Mouse (Mus musculus): Measurements from ENCODE around the gene Sh3bgrl. TPM values are rescaled to one million over a fixed set of nuclear protein-coding genes. Genes with fewer than 3 reads are reported as not detected.

The Sh3bgrl gene
- polyA plus RNA-seq, 1 experiment from 2014 or later: 88.5 TPM

DNA sequence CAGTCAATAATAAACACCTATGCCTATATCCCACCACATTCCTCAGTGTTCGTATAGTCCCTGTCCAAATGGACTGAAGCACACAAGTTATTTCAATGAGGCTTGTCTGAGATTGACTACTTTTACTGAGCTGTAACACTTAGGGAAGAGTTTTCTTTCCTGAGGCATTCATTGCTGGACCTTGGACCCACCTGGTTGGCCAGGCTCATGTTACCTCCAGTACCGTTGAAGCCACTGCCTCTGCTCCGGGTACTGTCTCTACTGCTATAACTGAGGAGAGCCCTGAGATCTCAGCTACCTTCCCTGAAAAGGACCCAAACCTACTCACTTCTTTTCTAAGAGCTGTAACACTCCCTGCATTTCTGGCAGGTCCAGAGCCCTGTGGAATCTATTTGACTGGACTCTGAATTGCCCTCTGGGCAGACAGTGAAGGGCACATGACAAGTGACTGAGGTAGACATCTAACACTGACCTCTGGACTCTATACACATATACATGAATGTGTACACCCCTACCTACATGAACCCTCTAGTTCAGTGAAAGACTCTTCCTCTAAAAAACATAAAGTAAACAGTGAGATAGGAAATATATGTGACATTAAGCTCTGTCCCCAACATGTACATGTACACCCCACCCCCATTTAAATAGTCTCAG is 140.3 kb downstream of the Sh3bgrl start:
- Histone ChIP-seq H3K4me1 (ENCODE audit: control insufficient read depth, insufficient read depth, low read length) (no peaks in the 10 kb centered on the region), H3K9ac (ENCODE audit: low read depth, low read length) (no peak overlapping the region), H3K36me3 (ENCODE audit: control insufficient read depth, insufficient read depth, low read length) (no peaks in the 10 kb centered on the region), H3K27ac (replicated peaks; ENCODE audit: low read depth, low read length) (no peak overlapping the region), H3K4me2 (ENCODE audit: low read depth, low read length) (no peak overlapping the region), H3K9me3 (ENCODE audit: control insufficient read depth, low read length) (no peaks in the 10 kb centered on the region), H3K27me3 (replicated peaks; ENCODE audit: control insufficient read depth, insufficient read depth, low read length) (no peaks in the 10 kb centered on the region), H3K4me3 (ENCODE audit: low read depth, low read length) (no peak overlapping the region)
- DNase-seq (ENCODE audit: low spot score): no peak
- no peak for ATAC-seq (ENCODE audit: low read depth)
- 83% methylated on average over 3 of the region's 3 CpGs for WGBS

DNA sequence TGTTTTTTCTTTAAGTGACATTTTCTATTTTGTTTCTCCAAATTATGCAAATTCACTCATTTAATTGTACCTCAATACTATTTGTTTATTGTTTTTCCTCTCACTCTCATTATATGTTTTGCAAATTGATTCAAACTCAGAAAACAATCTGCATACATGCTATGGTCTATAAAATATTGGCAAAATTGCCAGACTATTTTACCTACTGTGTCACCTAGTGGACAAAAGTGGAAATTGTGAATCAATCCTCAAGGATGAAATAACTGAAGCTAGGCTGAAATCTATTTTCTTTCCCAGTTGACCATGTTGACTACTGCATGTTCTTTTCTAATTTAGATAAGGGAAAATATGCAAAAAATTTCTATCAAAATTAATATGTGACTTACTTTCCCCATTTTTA is 143.0 kb downstream of the Sh3bgrl start:
- Histone ChIP-seq H3K27me3 (replicated peaks; ENCODE audit: control insufficient read depth, insufficient read depth, low read length) (no peaks in the 10 kb centered on the region), H3K27ac (replicated peaks; ENCODE audit: low read depth, low read length) (no peak overlapping the region), H3K9me3 (ENCODE audit: control insufficient read depth, low read length) (no peaks in the 10 kb centered on the region), H3K36me3 (ENCODE audit: control insufficient read depth, insufficient read depth, low read length) (no peaks in the 10 kb centered on the region), H3K4me3 (ENCODE audit: low read depth, low read length) (no peak overlapping the region), H3K9ac (ENCODE audit: low read depth, low read length) (no peak overlapping the region), H3K4me1 (ENCODE audit: control insufficient read depth, insufficient read depth, low read length) (no peaks in the 10 kb centered on the region), H3K4me2 (ENCODE audit: low read depth, low read length) (no peak overlapping the region)
- DNase-seq (ENCODE audit: low spot score) (peak; percentile 3), ATAC-seq (ENCODE audit: low read depth) (no peak)

Other genes with a start within 250 kb of the Sh3bgrl start
- gene Hmgn5, start 82.0 kb upstream of the Sh3bgrl start, polyA plus RNA-seq (2014; fragmentation: Nextera tagmentation; extraction: Ambion mirVana): 20.6 and 22.1 TPM in 2 replicates
- gene Gm6377, start 101.4 kb downstream of the Sh3bgrl start, polyA plus RNA-seq (2014; fragmentation: Nextera tagmentation; extraction: Ambion mirVana): 0.43 TPM in 1 of 2 replicates, not detected in the other

All from embryonic facial prominence, embryonic 14.5 days (tissue).